Mouse (Mus musculus): ENCODE measurements around the gene Cfap77. TPM values are rescaled to one million over a fixed set of nuclear protein-coding genes. Genes with fewer than 3 reads are reported as not detected.

Cfap77 gene
- polyA plus RNA-seq, 1 experiment from 2014 or later: 0.64 TPM

DNA sequence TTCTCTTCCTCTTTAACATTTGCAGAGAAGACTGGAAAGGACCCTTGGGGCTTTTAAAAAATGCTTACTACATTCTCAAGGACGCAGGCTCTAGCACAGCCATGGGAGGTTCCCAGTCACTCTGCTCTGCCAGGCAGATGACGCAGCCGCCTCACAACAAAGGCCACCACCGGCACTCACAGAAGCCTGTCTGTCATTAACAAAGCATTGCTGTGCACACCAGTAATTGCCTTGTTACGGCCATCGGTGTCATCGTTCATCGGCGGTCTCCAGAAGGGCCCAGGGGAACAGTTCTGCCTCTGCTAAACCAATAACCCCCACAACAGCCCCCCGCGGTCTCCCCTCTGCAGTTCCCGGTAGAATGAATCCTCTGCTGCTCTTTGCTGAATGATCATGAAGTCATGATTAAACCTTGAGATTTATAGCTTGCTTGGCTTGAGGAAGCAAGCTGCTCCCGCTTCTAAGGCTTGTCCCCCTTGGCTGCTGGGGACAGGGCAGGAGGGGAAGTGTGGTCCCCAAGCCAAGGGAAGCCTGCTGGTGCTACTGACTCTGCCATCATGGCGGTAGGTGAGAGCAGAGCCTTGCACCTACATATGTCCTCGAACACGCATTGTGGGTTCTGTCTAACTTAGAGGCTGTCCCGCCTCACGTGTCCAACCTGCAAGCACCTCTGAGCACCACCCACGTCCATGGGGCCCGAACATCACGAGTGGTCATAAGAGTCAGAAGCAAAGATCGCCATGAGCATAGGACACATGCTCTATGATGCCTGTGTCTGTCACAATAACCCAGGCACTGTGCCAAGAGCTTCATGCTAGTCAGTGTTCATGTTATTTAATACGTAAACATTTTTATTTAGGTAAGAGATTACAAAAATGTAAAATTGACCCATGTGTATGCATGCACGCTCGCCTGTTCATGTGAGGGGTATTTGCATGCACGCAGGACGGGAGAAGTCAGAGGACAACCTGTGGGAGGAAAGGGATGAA is 38.0 kb downstream of the Cfap77 start:
- peak; percentile 68 for ATAC-seq (ENCODE audit: low FRiP score, low read depth)
- H3K4me3 ChIP-seq: no peak overlapping the region
- H3K36me3 ChIP-seq: no peaks in the 10 kb centered on the region
- peaks cover 34% of the 10 kb centered on the region for H3K27me3 ChIP-seq
- 0 out of 2 replicates have a peak overlapping the region, but pooled peaks have one; percentile 29 for H3K9ac ChIP-seq (replicated peaks)
- peak overlapping the region; percentile 72 for H3K27ac ChIP-seq (replicated peaks)
- H3K9me3 ChIP-seq: no peaks in the 10 kb centered on the region
- peak overlapping the region; percentile 35 for H3K4me2 ChIP-seq (replicated peaks)
- 50% methylated on average over 27 of the region's 27 CpGs for whole genome bisulfite sequencing
- peaks cover 16% of the 10 kb centered on the region for H3K4me1 ChIP-seq

DNA sequence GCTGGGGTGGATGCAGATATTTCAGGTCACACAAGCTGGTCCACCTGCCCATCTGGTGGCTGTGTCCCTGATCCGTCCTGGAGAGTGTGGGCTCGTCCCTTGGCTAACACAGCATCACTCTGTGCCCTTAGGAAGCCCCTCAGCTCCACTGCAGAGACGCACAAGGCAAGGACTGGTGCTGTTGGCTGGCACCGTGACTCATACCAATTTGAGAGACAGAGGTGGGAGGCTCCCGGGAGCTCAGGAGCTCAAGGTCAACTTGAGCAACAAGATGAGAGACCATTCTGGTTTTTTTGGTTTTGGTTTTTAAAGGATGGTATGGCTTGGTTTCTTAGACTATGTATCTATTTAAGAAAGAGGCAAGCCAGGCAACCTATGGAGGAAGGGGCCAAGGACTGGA is 42.3 kb downstream of the Cfap77 start:
- Histone ChIP-seq H3K36me3 (no peaks in the 10 kb centered on the region), H3K4me3 (no peak overlapping the region), H3K4me2 (replicated peaks) (no peak overlapping the region), H3K9ac (replicated peaks) (no peak overlapping the region), H3K4me1 (peaks cover 25% of the 10 kb centered on the region), H3K27ac (replicated peaks) (no peak overlapping the region), H3K27me3 (peaks cover 39% of the 10 kb centered on the region), H3K9me3 (no peaks in the 10 kb centered on the region)
- WGBS: 89% methylated on average over 5 of the region's 5 CpGs
- no peak for ATAC-seq (ENCODE audit: low FRiP score, low read depth)

DNA sequence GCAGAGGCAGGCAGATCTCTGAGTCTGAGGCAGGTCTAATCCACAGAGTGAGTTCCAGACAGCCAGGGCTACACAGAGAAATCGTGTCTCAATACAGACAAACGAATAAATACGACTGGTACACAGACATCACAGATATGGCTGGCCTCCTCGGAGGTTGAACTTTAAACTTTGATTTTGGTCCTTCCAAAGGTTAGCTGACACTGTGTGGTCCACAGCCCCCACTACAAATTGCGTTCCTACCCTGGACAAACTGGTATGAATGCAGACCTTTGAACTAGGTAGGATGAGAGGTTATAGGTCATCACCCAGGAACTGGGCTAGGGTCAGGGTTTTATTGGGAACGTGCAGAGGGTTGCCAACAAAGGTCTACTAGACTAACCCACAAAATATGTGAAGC is 47.2 kb downstream of the Cfap77 start:
- no peak for ATAC-seq (ENCODE audit: low FRiP score, low read depth)
- Histone ChIP-seq H3K4me2 (replicated peaks) (no peak overlapping the region), H3K36me3 (no peaks in the 10 kb centered on the region), H3K9me3 (no peaks in the 10 kb centered on the region), H3K4me3 (no peak overlapping the region), H3K27me3 (peaks cover 72% of the 10 kb centered on the region), H3K4me1 (peaks cover 38% of the 10 kb centered on the region), H3K9ac (replicated peaks) (no peak overlapping the region), H3K27ac (replicated peaks) (no peak overlapping the region)
- 79% methylated on average over 6 of the region's 6 CpGs for WGBS

DNA sequence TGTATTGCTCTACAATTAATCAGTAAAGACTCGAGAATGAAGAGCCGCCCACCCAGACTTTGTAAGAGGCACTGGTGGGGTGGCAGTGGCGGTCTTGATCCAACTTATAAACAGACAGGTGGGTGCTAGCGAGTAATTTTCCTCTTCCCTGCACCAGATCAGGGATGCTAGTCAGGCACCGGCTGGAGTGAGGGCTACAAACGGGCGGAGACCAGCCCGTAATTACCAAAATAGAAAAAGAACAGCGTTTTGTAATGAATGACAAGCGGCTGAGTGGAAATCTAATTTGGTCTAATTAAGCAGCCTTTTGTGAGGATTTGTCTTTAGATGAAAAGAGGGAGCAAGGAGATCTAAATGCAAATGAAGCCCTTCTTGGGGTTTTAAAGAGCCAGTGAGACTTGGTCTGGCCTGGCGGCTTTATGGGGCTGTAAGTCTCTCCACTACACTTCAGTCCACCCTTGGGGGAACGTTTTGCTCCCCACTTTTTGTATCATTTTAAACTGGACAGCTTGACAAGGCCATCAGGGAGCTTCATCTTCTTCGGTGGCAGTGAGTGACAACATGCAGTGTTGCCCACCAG is 48.3 kb downstream of the Cfap77 start:
- Histone ChIP-seq H3K36me3 (no peaks in the 10 kb centered on the region), H3K27ac (replicated peaks) (no peak overlapping the region), H3K4me2 (replicated peaks) (no peak overlapping the region), H3K4me1 (peaks cover 38% of the 10 kb centered on the region), H3K4me3 (no peak overlapping the region), H3K9me3 (no peaks in the 10 kb centered on the region), H3K27me3 (peaks cover 82% of the 10 kb centered on the region), H3K9ac (replicated peaks) (no peak overlapping the region)
- no peak for ATAC-seq (ENCODE audit: low FRiP score, low read depth)
- 33% methylated on average over 13 of the region's 13 CpGs for WGBS

DNA sequence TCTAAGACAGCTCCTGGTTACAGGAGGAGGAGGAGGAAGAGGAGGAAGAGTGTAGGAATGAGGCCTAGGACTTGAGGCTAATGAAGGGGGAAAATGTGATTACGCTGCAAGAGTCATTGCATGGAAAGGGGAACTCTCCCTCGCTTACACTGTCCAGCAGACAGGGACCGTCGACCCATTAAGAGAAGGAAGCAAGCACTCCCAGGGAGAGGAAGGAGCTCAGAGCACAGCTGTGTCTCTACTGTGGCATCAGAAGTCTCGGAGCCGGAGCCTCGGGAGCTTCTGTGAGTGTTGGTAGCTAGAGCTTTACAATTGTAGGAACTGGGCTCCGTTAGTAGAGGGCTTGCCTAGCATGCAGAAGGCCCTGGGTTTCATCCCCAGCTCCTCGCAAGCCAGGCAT is 50.8 kb downstream of the Cfap77 start:
- Histone ChIP-seq H3K27me3 (peaks cover 78% of the 10 kb centered on the region), H3K4me2 (replicated peaks) (no peak overlapping the region), H3K9me3 (no peaks in the 10 kb centered on the region), H3K27ac (replicated peaks) (no peak overlapping the region), H3K4me1 (peaks cover 29% of the 10 kb centered on the region), H3K9ac (replicated peaks) (no peak overlapping the region), H3K4me3 (no peak overlapping the region), H3K36me3 (no peaks in the 10 kb centered on the region)
- 57% methylated on average over 9 of the region's 9 CpGs for WGBS
- ATAC-seq (ENCODE audit: low FRiP score, low read depth): no peak

DNA sequence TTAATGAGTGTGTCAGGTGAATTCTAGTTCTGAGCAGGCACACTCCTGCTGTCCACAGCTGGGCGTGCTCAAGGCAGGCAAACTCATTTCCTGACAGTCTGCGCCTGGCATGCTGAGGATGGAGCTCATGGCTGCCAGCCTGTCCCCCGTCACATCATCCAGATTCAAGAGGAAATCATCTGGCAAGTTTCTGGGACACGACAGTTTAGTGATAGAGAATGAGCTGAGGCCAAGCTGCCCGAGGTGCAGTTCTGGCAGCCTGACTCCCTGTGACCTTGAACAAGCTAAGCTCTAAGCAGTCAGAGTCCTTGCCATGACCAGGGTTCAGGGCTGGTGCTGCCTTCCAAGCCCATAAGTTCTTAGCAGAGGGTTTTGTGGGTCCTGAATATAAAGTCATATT is 56.6 kb downstream of the Cfap77 start:
- Histone ChIP-seq H3K4me1 (peaks cover 20% of the 10 kb centered on the region), H3K9ac (replicated peaks) (no peak overlapping the region), H3K9me3 (no peaks in the 10 kb centered on the region), H3K4me3 (no peak overlapping the region), H3K27ac (replicated peaks) (peak overlapping the region; percentile 75; the same call in 1 of the 2 replicates), H3K27me3 (peaks cover 39% of the 10 kb centered on the region), H3K4me2 (replicated peaks) (no peak overlapping the region), H3K36me3 (no peaks in the 10 kb centered on the region)
- ATAC-seq (ENCODE audit: low FRiP score, low read depth): no peak
- 80% methylated on average over 5 of the region's 5 CpGs for WGBS

DNA sequence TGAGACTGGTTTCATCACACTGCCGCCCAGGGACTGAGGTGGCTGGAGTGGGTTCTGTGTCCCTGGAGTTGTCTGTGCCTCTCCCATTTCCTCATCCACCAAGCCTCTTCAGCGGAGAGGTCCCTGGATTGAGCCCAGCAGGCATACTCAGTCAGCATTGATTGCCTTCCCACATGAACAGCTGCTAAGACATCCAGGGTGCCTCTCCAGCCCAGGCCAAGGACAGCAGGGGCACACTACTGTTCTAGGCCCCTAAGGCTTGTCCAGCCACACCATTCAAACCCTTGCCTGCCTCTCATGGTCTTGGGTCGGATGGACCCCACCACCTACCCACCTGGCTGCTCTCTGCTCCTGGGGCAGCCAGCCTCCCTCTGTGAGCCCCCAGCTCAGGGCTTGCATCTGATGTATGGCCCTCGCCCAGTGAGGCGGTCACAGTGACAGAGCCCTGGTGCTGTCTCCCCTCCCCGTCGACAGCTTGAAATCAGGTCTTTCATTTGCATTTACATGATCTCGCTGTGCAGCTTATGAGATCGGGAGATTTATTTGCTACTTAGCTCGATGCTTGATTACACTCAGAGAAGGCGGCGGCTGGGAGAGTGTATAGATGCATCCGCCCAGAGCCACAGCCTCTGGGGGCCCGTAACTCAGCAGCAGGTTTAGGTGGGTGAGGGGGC is 57.6 kb downstream of the Cfap77 start:
- peaks cover 33% of the 10 kb centered on the region for H3K27me3 ChIP-seq
- H3K9me3 ChIP-seq: no peaks in the 10 kb centered on the region
- H3K27ac ChIP-seq (replicated peaks): peak overlapping the region; percentile 75
- no peak overlapping the region for H3K4me3 ChIP-seq
- H3K9ac ChIP-seq (replicated peaks): no peak overlapping the region
- WGBS: 33% methylated on average over 14 of the region's 14 CpGs
- peaks cover 20% of the 10 kb centered on the region for H3K4me1 ChIP-seq
- H3K36me3 ChIP-seq: no peaks in the 10 kb centered on the region
- 0 out of 2 replicates have a peak, but pooled peaks have one; percentile 47 for ATAC-seq (ENCODE audit: low FRiP score, low read depth)
- no peak overlapping the region for H3K4me2 ChIP-seq (replicated peaks)

DNA sequence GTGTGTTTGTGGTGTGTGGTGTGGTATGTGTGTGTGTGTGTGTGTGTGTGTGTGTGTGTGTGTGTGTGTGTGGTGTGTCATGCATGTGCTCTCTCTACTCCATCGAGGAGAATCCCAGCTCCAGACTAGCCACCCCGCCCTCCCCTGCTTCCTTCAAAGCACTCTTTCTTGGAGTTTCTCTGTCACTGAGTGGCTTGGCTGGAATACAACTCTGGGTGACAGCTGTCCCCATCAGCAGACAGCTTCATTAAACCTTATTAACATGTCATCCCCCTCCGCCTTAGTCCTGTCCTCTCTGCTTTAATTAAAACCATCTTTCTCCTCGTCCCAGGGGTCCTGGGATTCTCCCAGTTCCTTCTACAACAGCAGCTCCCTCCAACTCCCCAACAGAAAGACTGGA is 59.4 kb downstream of the Cfap77 start:
- 48% methylated on average over 4 of the region's 4 CpGs for WGBS

DNA sequence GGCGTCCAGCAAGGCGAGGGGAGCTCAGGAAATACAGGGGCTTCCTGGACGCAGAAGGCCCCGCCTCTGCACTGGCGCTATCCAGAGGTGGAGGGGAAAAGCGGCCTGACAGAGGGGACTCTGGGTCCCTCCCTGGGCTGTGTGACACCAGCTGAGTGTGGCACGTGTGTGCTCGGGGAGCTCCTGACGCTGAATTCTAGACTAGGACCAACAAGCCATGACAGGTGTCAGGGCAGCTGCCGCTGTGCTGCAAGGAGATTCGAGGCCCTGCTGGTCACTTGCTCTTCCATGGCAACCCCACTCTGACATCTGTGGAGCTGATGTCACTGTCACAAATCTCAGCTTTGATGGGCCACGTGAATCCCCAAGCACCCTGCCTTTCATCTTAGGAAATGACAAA is 60.9 kb downstream of the Cfap77 start:
- ATAC-seq (ENCODE audit: low FRiP score, low read depth): no peak
- Histone ChIP-seq H3K9me3 (no peaks in the 10 kb centered on the region), H3K36me3 (no peaks in the 10 kb centered on the region), H3K4me1 (peaks cover 20% of the 10 kb centered on the region), H3K4me2 (replicated peaks) (no peak overlapping the region), H3K4me3 (no peak overlapping the region), H3K27me3 (peaks cover 14% of the 10 kb centered on the region), H3K9ac (replicated peaks) (no peak overlapping the region), H3K27ac (replicated peaks) (no peak overlapping the region)
- 67% methylated on average over 11 of the region's 12 CpGs for WGBS

More for the DNA sequence above, 59.4 kb downstream of the Cfap77 start:
- Histone ChIP-seq H3K9me3 (no peaks in the 10 kb centered on the region), H3K4me3 (no peak overlapping the region), H3K4me1 (peaks cover 20% of the 10 kb centered on the region), H3K27me3 (peaks cover 21% of the 10 kb centered on the region), H3K27ac (replicated peaks) (0 out of 2 replicates have a peak overlapping the region, but pooled peaks have one; percentile 25), H3K36me3 (no peaks in the 10 kb centered on the region), H3K9ac (replicated peaks) (no peak overlapping the region), H3K4me2 (replicated peaks) (no peak overlapping the region)
- no peak for ATAC-seq (ENCODE audit: low FRiP score, low read depth)

DNA sequence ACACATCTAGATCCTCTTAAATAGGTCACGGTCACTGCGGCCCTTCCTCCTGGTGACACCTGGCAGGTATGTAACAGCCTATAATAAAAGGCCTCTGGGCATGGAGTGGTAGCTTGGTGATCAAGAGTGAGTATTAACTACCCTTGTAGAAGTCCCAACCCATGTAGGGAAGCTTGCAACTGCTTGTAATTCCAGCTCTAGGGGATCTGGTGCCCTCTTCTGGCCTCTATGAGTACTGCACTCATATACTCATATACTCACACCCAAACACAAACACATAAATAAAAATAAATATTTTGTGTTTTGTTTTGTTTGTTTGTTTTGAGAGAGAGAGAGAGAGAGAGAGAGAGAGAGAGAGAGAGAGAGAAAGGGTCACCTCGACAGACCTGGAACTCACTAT is 66.1 kb downstream of the Cfap77 start:
- H3K4me2 ChIP-seq (replicated peaks): no peak overlapping the region
- H3K36me3 ChIP-seq: no peaks in the 10 kb centered on the region
- H3K27me3 ChIP-seq: peaks cover 22% of the 10 kb centered on the region
- H3K4me3 ChIP-seq: no peak overlapping the region
- 88% methylated on average over 3 of the region's 3 CpGs for WGBS
- H3K9me3 ChIP-seq: no peaks in the 10 kb centered on the region
- H3K9ac ChIP-seq (replicated peaks): no peak overlapping the region
- H3K27ac ChIP-seq (replicated peaks): no peak overlapping the region
- ATAC-seq (ENCODE audit: low FRiP score, low read depth): no peak
- no peaks in the 10 kb centered on the region; the same call in 1 of the 2 replicates for H3K4me1 ChIP-seq

DNA sequence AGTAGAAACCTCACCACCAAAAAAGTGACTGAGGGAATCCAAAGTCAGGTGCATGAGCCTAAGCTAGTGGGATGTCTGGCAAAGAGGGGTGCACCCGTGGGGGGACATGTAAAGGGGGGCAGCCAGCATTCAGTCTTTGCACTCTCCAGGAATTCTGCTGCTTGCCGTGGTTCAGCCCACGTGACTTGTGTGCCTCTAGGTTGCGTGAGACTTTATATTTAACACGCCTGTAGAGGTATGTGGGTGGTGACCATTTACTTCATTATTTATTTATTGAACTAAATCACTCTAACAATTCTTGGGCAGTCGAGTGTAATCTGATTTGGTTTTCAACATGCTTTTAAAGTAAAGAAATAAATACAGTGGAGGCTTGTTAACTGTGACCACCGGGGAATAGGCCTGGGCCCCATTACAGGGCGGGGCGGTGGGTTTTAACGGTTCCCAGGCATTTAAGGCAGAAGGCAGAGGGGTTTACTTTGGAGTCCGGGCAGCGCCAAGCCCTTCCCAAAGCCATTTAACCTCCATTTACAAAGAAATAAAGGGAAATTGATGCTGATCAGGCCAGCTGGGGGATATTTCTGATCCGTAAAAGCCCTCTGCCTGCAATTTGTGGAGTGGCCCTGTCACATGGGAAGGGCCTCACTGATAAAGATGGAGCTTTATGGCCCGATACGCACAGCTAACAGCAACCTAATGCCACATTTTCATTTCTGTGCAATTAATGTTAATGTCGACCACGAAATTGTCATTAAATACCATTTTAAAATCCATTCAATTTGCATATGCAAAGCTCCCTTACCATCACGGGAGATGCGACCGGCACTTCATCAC is 74.6 kb downstream of the Cfap77 start:
- no peak for ATAC-seq (ENCODE audit: low FRiP score, low read depth)
- 61% methylated on average over 20 of the region's 20 CpGs for WGBS

More for the DNA sequence above, 74.6 kb downstream of the Cfap77 start:
- H3K4me2 ChIP-seq (replicated peaks): no peak overlapping the region
- peaks cover 56% of the 10 kb centered on the region for H3K27me3 ChIP-seq
- peaks cover 12% of the 10 kb centered on the region; the same call in 1 of the 2 replicates for H3K4me1 ChIP-seq
- H3K4me3 ChIP-seq: no peak overlapping the region
- no peaks in the 10 kb centered on the region for H3K36me3 ChIP-seq
- no peak overlapping the region for H3K9ac ChIP-seq (replicated peaks)
- H3K27ac ChIP-seq (replicated peaks): no peak overlapping the region
- no peaks in the 10 kb centered on the region for H3K9me3 ChIP-seq

Data from midbrain, embryonic 12.5 days (tissue).